Mouse (Mus musculus) ovary, postnatal 14 days (tissue): Measurements from ENCODE around the gene Rnf39.
A peak's percentile ranks its signal among the peaks of the same experiment; 100 is the strongest.

Source experiments
- DNase-seq: peaks from one replicate; pipeline ENCODE4 v3.0.0; 2022; ENCODE audit warnings: low spot score

Rnf39 gene

GRCm38 (mm10) chr17:36942391-36942790 is 327 bp upstream of the Rnf39 start:
- DNase-seq: peak; percentile 47

GRCm38 (mm10) chr17:36943691-36944090 is 973 bp downstream of the Rnf39 start:
- no peak for DNase-seq

GRCm38 (mm10) chr17:36944121-36944775 is 1.5 kb downstream of the Rnf39 start:
- DNase-seq: no peak

- no peak for DNase-seq
Measured at GRCm38 (mm10) chr17:36947051-36947819, 4.5 kb downstream of the Rnf39 start.

- DNase-seq: no peak
Measured at GRCm38 (mm10) chr17:36948286-36948685, 5.6 kb downstream of the Rnf39 start.

GRCm38 (mm10) chr17:36949265-36949664 is 6.5 kb downstream of the Rnf39 start:
- DNase-seq: no peak

GRCm38 (mm10) chr17:36950981-36951947 is 8.5 kb downstream of the Rnf39 start, which contains the start of gene Ppp1r11:
Ppp1r11 (minus strand) TSS chr17:36951741.
- peak; percentile 91 for DNase-seq

GRCm38 (mm10) chr17:36952631-36953030 is 9.9 kb downstream of the Rnf39 start:
- DNase-seq: no peak

GRCm38 (mm10) chr17:36953062-36953461 is 10.3 kb downstream of the Rnf39 start:
- DNase-seq: no peak

GRCm38 (mm10) chr17:36957999-36958743 is 15.5 kb downstream of the Rnf39 start, which contains the start of the genes Znrd1 and Znrd1as:
Znrd1 (minus strand) TSS chr17:36958559.
Znrd1as (plus strand) TSS chr17:36958592.
- peak; percentile 93 for DNase-seq

- no peak for DNase-seq
Measured at GRCm38 (mm10) chr17:36958884-36959283, 16.2 kb downstream of the Rnf39 start.

- no peak for DNase-seq
Measured at GRCm38 (mm10) chr17:36961125-36961524, 18.4 kb downstream of the Rnf39 start.

- DNase-seq: no peak
Measured at GRCm38 (mm10) chr17:36966875-36967274, 24.2 kb downstream of the Rnf39 start.

- no peak for DNase-seq
Measured at GRCm38 (mm10) chr17:36970316-36970890, 27.7 kb downstream of the Rnf39 start.

GRCm38 (mm10) chr17:36971172-36971850 is 28.6 kb downstream of the Rnf39 start:
- DNase-seq: no peak

- no peak for DNase-seq
Measured at GRCm38 (mm10) chr17:36972791-36973190, 30.1 kb downstream of the Rnf39 start.

- no peak for DNase-seq
Measured at GRCm38 (mm10) chr17:36973271-36973787, 30.6 kb downstream of the Rnf39 start.

GRCm38 (mm10) chr17:36981221-36981813 is 38.6 kb downstream of the Rnf39 start, which contains the start of gene 2410137M14Rik:
2410137M14Rik (minus strand) TSS chr17:36981237.
- no peak for DNase-seq

GRCm38 (mm10) chr17:36981845-36982244 is 39.1 kb downstream of the Rnf39 start:
- DNase-seq: no peak
